In the genomic region with DNA sequence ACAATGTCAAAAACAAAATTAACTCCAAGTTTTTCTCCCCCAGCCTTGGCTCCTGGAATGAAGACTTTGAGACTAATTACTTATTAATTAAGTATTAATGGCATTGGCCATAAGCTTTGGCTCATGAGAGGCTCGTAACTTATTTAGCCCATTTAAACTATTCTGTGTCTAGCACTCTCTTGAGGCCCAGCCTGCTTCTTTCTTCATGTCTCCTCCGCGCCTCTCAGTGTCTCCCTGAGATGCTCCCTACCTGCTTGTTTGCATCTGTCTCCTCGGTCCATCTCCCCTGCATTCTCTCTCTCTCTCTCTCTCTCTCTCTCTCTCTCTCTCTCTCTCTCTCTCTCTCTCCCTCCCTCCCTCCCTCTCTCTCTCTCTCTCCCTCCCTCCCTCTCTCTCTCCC, we compare ENCODE assay signal across 35 mouse cellular contexts.
"Had no signal": no experiment of that assay in that cellular context is flagged by ENCODE, and none has a peak within 500 bp of the region (broad histone marks: within the 10 kb centered on the region; RNA-seq: fewer than 3 reads in every experiment).

No protein-coding gene starts in this region.

- DNase-seq: heart, postnatal 10 days; heart, postnatal 14 days; heart, postnatal 36 days; heart, postnatal 4 days; kidney, adult 11 months; kidney, adult 18-20 months; kidney, adult 2 months; kidney, adult 8-10 months; kidney, adult 9 months; kidney, postnatal 10 days; kidney, postnatal 14 days; kidney, postnatal 25 days; kidney, postnatal 36 days; kidney, postnatal 4 days; layer of hippocampus, adult 9-11 months; layer of hippocampus, postnatal 36 days had no signal

- H3K4me2 ChIP-seq: heart, embryonic 11.5 days; heart, embryonic 12.5 days; heart, embryonic 13.5 days; heart, embryonic 15.5 days; hindbrain, embryonic 12.5 days; hindbrain, embryonic 13.5 days; hindbrain, embryonic 14.5 days; hindbrain, embryonic 15.5 days; intestine, embryonic 15.5 days; kidney, embryonic 15.5 days had no signal

- H3K9ac ChIP-seq: heart, embryonic 12.5 days; heart, embryonic 13.5 days; heart, embryonic 15.5 days; hindbrain, embryonic 12.5 days; hindbrain, embryonic 13.5 days; hindbrain, embryonic 14.5 days; hindbrain, embryonic 15.5 days; intestine, embryonic 15.5 days; kidney, embryonic 15.5 days had no signal

- H3K4me3 ChIP-seq: heart, embryonic 10.5 days; heart, embryonic 12.5 days; heart, embryonic 13.5 days; heart, embryonic 15.5 days; hindbrain, embryonic 10.5 days; hindbrain, embryonic 12.5 days; hindbrain, embryonic 13.5 days; hindbrain, embryonic 15.5 days; intestine, embryonic 15.5 days; kidney, embryonic 15.5 days; layer of hippocampus, adult 2 months had no signal

- H3K4me1 ChIP-seq: heart, embryonic 10.5 days; heart, embryonic 12.5 days; heart, embryonic 13.5 days; heart, embryonic 15.5 days; hindbrain, embryonic 10.5 days; hindbrain, embryonic 12.5 days; hindbrain, embryonic 13.5 days; hindbrain, embryonic 15.5 days; intestine, embryonic 15.5 days; kidney, embryonic 15.5 days had no signal

- H3K27ac ChIP-seq: heart, embryonic 10.5 days; heart, embryonic 13.5 days; heart, embryonic 15.5 days; hindbrain, embryonic 10.5 days; hindbrain, embryonic 12.5 days; hindbrain, embryonic 13.5 days; hindbrain, embryonic 14.5 days; hindbrain, embryonic 15.5 days; hindbrain, postnatal 0 days; intestine, embryonic 15.5 days; kidney, embryonic 15.5 days; kidney, postnatal 0 days; layer of hippocampus, adult 2 months had no signal

- H3K27me3 ChIP-seq: heart, embryonic 12.5 days; heart, embryonic 13.5 days; heart, embryonic 15.5 days; hindbrain, embryonic 12.5 days; hindbrain, embryonic 13.5 days; hindbrain, embryonic 15.5 days; intestine, embryonic 15.5 days; kidney, embryonic 15.5 days had no signal

- ATAC-seq: hindbrain, embryonic 16.5 days; hindbrain, postnatal 0 days; inflammation-experienced regulatory T-cells, adult 6 months; intestine, embryonic 15.5 days; intestine, embryonic 16.5 days; intestine, postnatal 0 days had no signal

- H3K9me3 ChIP-seq: heart, embryonic 10.5 days; heart, embryonic 13.5 days; hindbrain, embryonic 12.5 days; hindbrain, embryonic 13.5 days; hindbrain, embryonic 15.5 days; intestine, embryonic 15.5 days; kidney, embryonic 15.5 days had no signal

- H3K36me3 ChIP-seq: heart, embryonic 10.5 days; heart, embryonic 12.5 days; heart, embryonic 15.5 days had no signal
